In genomic region chr2:152020255-152020654, GRCm38 (mm10) we compare ENCODE assay signal across 9 mouse cellular contexts. TPM values are rescaled to one million over a fixed set of nuclear protein-coding genes. Genes with fewer than 3 reads are reported as not detected.
DNase-seq lines count a peak whose midpoint lies in the region; ATAC-seq lines count a peak whose summit lies in the region.
"Had no signal": no experiment of that assay in that cellular context is flagged by ENCODE, and none has a peak within 500 bp of the region (broad histone marks: within the 10 kb centered on the region; RNA-seq: fewer than 3 reads in every experiment).

No protein-coding gene starts in this region.

- no peaks in the 10 kb centered on the region for H3K9me3 ChIP-seq in forebrain, embryonic 16.5 days (ENCODE audit: control insufficient read depth, low read length)
- H3K9me3 ChIP-seq in midbrain, embryonic 13.5 days: peaks cover 6% of the 10 kb centered on the region; the same call in 1 of the 2 replicates
- H3K9me3 ChIP-seq: limb, embryonic 12.5 days had no signal

- no peak overlapping the region for H3K4me3 ChIP-seq in forebrain, embryonic 16.5 days (replicated peaks; ENCODE audit: low read length)
- no peak overlapping the region for H3K4me3 ChIP-seq in midbrain, embryonic 13.5 days (replicated peaks)
- H3K4me3 ChIP-seq: limb, embryonic 12.5 days had no signal

- no peak overlapping the region for H3K4me2 ChIP-seq in forebrain, embryonic 16.5 days (ENCODE audit: low read length)
- H3K4me2 ChIP-seq in midbrain, embryonic 13.5 days (replicated peaks): no peak overlapping the region
- H3K4me2 ChIP-seq: limb, embryonic 12.5 days had no signal

- WGBS in forebrain, embryonic 16.5 days: 26% methylated on average over 6 of the region's 6 CpGs
- WGBS in midbrain, embryonic 13.5 days: 21% methylated on average over 6 of the region's 6 CpGs

- H3K36me3 ChIP-seq in forebrain, embryonic 16.5 days (ENCODE audit: control insufficient read depth, insufficient read depth): no peaks in the 10 kb centered on the region
- H3K36me3 ChIP-seq in midbrain, embryonic 13.5 days: no peaks in the 10 kb centered on the region
- H3K36me3 ChIP-seq: limb, embryonic 12.5 days had no signal

- no peak overlapping the region for H3K27ac ChIP-seq in forebrain, embryonic 16.5 days (ENCODE audit: low read length)
- no peak overlapping the region for H3K27ac ChIP-seq in midbrain, embryonic 13.5 days
- H3K27ac ChIP-seq: limb, embryonic 12.5 days had no signal

- peak; percentile 60 for ATAC-seq in CD4-positive, CD25-positive, alpha-beta regulatory T cell, adult 4 months
- ATAC-seq in forebrain, embryonic 16.5 days: peak; percentile 68
- peak; percentile 67 for ATAC-seq in midbrain, embryonic 13.5 days

- H3K4me1 ChIP-seq in forebrain, embryonic 16.5 days (replicated peaks; ENCODE audit: control insufficient read depth, insufficient read depth, low read length): no peaks in the 10 kb centered on the region
- H3K4me1 ChIP-seq in midbrain, embryonic 13.5 days (replicated peaks): peaks cover 18% of the 10 kb centered on the region
- H3K4me1 ChIP-seq: limb, embryonic 12.5 days had no signal

- H3K27me3 ChIP-seq in forebrain, embryonic 16.5 days (replicated peaks; ENCODE audit: control insufficient read depth, insufficient read depth, low read length): no peaks in the 10 kb centered on the region
- H3K27me3 ChIP-seq in midbrain, embryonic 13.5 days: no peaks in the 10 kb centered on the region

- no peak overlapping the region for H3K9ac ChIP-seq in forebrain, embryonic 16.5 days (replicated peaks; ENCODE audit: low read depth, low read length)
- no peak overlapping the region for H3K9ac ChIP-seq in midbrain, embryonic 13.5 days (replicated peaks)
- H3K9ac ChIP-seq: limb, embryonic 12.5 days had no signal

- peak; percentile 39 to 64 for DNase-seq in heart, postnatal 14 days
- DNase-seq in heart, adult 11 months: no peak
- DNase-seq in cerebellum, adult 18-20 months: peak; percentile 25 to 42
- peak; percentile 46 to 58 for DNase-seq in left cerebral cortex, adult 18-20 months (ENCODE audit: low spot score in 2 of 2)
- DNase-seq in thymus, postnatal 14 days: peak; percentile 59

- intact Hi-C loops in heart, postnatal 14 days (cut with DNase I): no loop called here

RNA-seq across cellular contexts. Expression of gene Slc52a3, which starts 23.9 kb away (rescaled TPM):
- 1 to 10 TPM; 1.8 to 2.0 TPM for total RNA-seq in heart, postnatal 14 days (2021)
- polyA plus RNA-seq in CD4-positive, CD25-positive, alpha-beta regulatory T cell, adult 4 months (2017; shearing (Covaris generic)): 10 to 100 TPM in 1 of 2 experiments, 1 to 10 TPM in 1; 8.6 to 16.0 TPM
- 1.5 and 1.9 TPM in 2 replicates for polyA plus RNA-seq in forebrain, embryonic 16.5 days (2015; fragmentation: Nextera tagmentation; extraction: Ambion mirVana)
- total RNA-seq in left cerebral cortex, adult 18-20 months (2021): 1 to 10 TPM; 2.1 to 2.8 TPM
- 0.55 and 0.99 TPM in 2 replicates for polyA plus RNA-seq in midbrain, embryonic 13.5 days (2015; fragmentation: Nextera tagmentation; extraction: Ambion mirVana)

RNA-seq across cellular contexts. Expression of gene Fam110a, which starts 40.2 kb away (rescaled TPM):
- 1 to 10 TPM; 5.2 to 5.6 TPM for total RNA-seq in heart, postnatal 14 days (2021)
- polyA plus RNA-seq in CD4-positive, CD25-positive, alpha-beta regulatory T cell, adult 4 months (2017; shearing (Covaris generic)): 10 to 100 TPM; 16.2 to 31.3 TPM
- 66.5 and 69.2 TPM in 2 replicates for polyA plus RNA-seq in forebrain, embryonic 16.5 days (2015; fragmentation: Nextera tagmentation; extraction: Ambion mirVana)
- 1 to 10 TPM; 7.4 to 7.6 TPM for total RNA-seq in left cerebral cortex, adult 18-20 months (2021)
- 97.0 and 97.3 TPM in 2 replicates for polyA plus RNA-seq in midbrain, embryonic 13.5 days (2015; fragmentation: Nextera tagmentation; extraction: Ambion mirVana)
